Mouse (Mus musculus): ENCODE results near the gene Omp.

DNA sequence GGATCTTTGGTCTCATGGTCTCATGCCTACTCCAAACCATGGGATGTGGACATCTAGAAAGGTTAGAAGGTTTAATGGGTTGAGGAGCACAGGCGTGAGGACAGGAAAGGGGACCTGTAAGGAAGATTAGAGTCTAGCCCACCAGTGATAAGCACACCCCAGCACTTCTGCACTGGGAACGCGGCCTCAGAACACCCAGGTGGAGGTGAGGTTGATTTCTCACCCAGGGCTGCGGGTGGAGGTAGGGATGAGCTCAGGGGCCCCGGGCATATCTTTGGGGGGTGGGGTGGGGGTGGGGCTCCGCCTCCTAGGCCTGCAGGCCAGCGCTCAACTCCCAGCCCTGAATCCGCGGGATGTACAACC is 32.2 kb upstream of the Omp start:
- TF ChIP-seq CTCF (IDR thresholded peaks at IDR 0.05; ENCODE audit: low read depth, low read length) (no peak), POLR2A (IDR thresholded peaks at IDR 0.05; ENCODE audit: extremely low read depth, insufficient read depth, low read length) (no peak)
